Mouse (Mus musculus) myocyte (in vitro differentiated cells): ENCODE results near the gene Dph2.

Experiments
- CEBPB ChIP-seq: IDR thresholded peaks from 2 replicates; pipeline ENCODE4 v1.6.1; 2011; ENCODE audit warnings: mild to moderate bottlenecking, moderate library complexity; ENCODE audit not compliant: poor library complexity, insufficient read depth, severe bottlenecking
- E2F4 ChIP-seq: IDR thresholded peaks from one replicate; pipeline ENCODE4 v1.6.1; 2011; ENCODE audit warnings: mild to moderate bottlenecking, control low read depth, moderate library complexity; ENCODE audit not compliant: insufficient read depth
- MAX ChIP-seq: IDR thresholded peaks from one replicate; pipeline ENCODE4 v1.6.1; 2011; ENCODE audit warnings: low read depth, mild to moderate bottlenecking, control low read depth
- MYOD1 ChIP-seq, 3 experiments: IDR thresholded peaks; one replicate each; pipeline ENCODE4 v1.6.1; 2011; ENCODE audit warnings: control low read depth in 2 of 3, low read depth in 2 of 3, mild to moderate bottlenecking in 2 of 3, moderate library complexity in 1 of 3; ENCODE audit not compliant: insufficient read length in 2 of 3, control insufficient read depth in 1 of 3
- MYOG ChIP-seq, 3 experiments: IDR thresholded peaks; one replicate each; pipeline ENCODE4 v1.6.1; 2011; ENCODE audit warnings: control low read depth in 2 of 3, low read depth in 2 of 3, mild to moderate bottlenecking in 2 of 3; ENCODE audit not compliant: insufficient read length in 2 of 3, control insufficient read depth in 1 of 3, insufficient read depth in 1 of 3
- POLR2A ChIP-seq: IDR thresholded peaks from one replicate; pipeline ENCODE4 v1.6.1; 2011; ENCODE audit warnings: low read depth, mild to moderate bottlenecking, control low read depth, moderate library complexity; ENCODE audit not compliant: insufficient read length
- POLR2AphosphoS2 ChIP-seq: IDR thresholded peaks from one replicate; pipeline ENCODE4 v1.6.1; 2011; ENCODE audit warnings: low read depth, control low read depth; ENCODE audit not compliant: insufficient read length
- REST ChIP-seq: IDR thresholded peaks from one replicate; pipeline ENCODE4 v1.6.1; 2011; ENCODE audit warnings: mild to moderate bottlenecking, control low read depth, moderate library complexity; ENCODE audit not compliant: insufficient read depth, insufficient read length
- SRF ChIP-seq: IDR thresholded peaks from one replicate; pipeline ENCODE4 v1.6.1; 2011; ENCODE audit warnings: low read depth; ENCODE audit not compliant: control insufficient read depth, insufficient read length
- TCF12 ChIP-seq: IDR thresholded peaks from one replicate; pipeline ENCODE4 v1.6.1; 2011; ENCODE audit warnings: mild to moderate bottlenecking, control low read depth; ENCODE audit not compliant: poor library complexity, insufficient read depth, severe bottlenecking
- TCF3 ChIP-seq: IDR thresholded peaks from one replicate; pipeline ENCODE4 v1.6.1; 2011; ENCODE audit warnings: low read depth, control low read depth; ENCODE audit not compliant: insufficient read length
- USF1 ChIP-seq: IDR thresholded peaks from one replicate; pipeline ENCODE4 v1.6.1; 2011; ENCODE audit warnings: low read depth, mild to moderate bottlenecking, control low read depth, moderate library complexity

DNA sequence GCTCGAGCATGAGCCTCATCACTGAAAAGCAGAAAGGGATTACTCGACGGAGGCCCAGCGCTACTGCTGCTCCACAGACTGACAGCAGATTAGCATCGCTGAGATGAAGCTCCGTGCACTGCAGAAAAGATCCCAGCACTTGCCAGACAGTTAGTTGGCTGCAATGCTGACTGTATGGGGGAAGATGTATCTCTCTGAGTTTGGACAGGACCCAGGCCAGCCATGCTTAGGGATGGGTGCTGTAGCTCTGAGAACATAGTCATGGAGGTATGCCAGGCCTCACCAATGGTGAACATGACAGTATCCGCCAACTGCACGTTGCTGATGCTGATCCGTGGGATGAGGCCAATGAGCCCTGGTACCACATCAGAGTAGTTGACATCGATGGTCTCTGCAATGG lies 12.3 kb upstream of the Dph2 start:
- TF ChIP-seq E2F4 (no peak), MYOD1 (IDR thresholded peaks at IDR 0.05; ENCODE audit: control insufficient read depth in 1 of 3, insufficient read length in 2 of 3, low read depth in 2 of 3) (no peak), CEBPB (no peak), MAX (no peak), POLR2A (no peak), USF1 (no peak), SRF (no peak), POLR2AphosphoS2 (no peak), TCF12 (no peak), MYOG (IDR thresholded peaks at IDR 0.05; ENCODE audit: control insufficient read depth in 1 of 3, insufficient read depth in 1 of 3, insufficient read length in 2 of 3, low read depth in 2 of 3) (no peak), REST (no peak), TCF3 (no peak)
